Mouse (Mus musculus): ENCODE measurements around the gene Cavin3.

DNA sequence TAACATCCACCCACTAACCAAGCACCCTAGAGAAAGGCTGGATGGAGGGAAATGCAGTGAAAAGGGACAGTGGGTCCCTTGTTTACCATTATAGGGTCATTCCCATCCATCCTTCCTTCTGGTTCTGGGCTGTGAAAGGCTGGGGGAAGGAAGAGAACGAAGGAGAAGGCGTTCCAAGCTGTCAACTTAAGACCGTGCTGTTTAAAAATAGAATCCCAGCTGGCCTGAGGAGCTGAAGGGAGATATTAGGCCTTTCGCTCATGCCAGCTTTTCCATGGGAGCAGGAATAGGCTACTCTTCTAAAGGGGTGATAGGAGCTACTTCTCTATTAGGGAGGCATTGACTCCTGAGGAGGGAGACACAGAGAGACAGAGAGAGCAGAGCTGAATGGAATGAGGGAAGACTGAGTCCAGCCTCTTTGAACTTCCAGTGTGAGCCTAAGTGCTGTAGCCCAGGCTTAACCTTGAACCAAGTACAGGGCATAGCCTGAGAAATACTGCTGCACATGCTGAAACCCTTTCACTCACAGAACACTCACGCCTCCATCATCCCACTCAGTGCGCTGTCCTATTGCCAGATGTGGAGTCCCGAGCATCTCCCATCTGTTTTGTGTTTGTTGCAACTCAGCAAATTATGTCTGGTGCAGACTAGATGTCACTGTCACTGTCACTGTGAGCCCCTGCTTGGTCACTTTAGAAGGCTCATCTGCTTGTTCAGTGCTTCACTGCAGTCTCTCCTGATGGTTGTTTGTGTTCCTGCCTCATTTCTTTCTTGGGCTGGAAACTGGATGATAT, 43.9 kb downstream of the Cavin3 start:
- TF ChIP-seq GATA1 (IDR thresholded peaks at IDR 0.05; ENCODE audit: low read length) (no peak), TAL1 (IDR thresholded peaks at IDR 0.05; ENCODE audit: low read length) (no peak)

All from erythroblast, embryonic 14.5 days (primary cell).